In genomic region chr16:64524051-64524645, GRCm38 (mm10) we compare ENCODE assay signal across 21 mouse cellular contexts.
A peak's percentile ranks its signal among the peaks of the same experiment; 100 is the strongest.
DNase-seq lines count a peak whose midpoint lies in the region; ATAC-seq and TF ChIP-seq lines count a peak whose summit lies in the region.
"Had no signal": no experiment of that assay in that cellular context is flagged by ENCODE, and none has a peak within 500 bp of the region (broad histone marks: within the 10 kb centered on the region; RNA-seq: fewer than 3 reads in every experiment).

No protein-coding gene starts in this region.

- TF ChIP-seq POLR2A in cerebellum, adult 2 months (IDR thresholded peaks at IDR 0.05; ENCODE audit: borderline replicate concordance, insufficient read depth, low read length), result no peak

- no peak overlapping the region for H3K9ac ChIP-seq in forebrain, embryonic 14.5 days (ENCODE audit: low read length)
- no peak overlapping the region for H3K9ac ChIP-seq in forebrain, embryonic 13.5 days
- H3K9ac ChIP-seq in hindbrain, embryonic 13.5 days, result no peak overlapping the region
- no peak overlapping the region for H3K9ac ChIP-seq in neural tube, embryonic 13.5 days
- H3K9ac ChIP-seq: embryonic facial prominence, embryonic 12.5 days; heart, embryonic 12.5 days; limb, embryonic 12.5 days; liver, embryonic 13.5 days had no signal

- H3K27me3 ChIP-seq in forebrain, embryonic 14.5 days (replicated peaks; ENCODE audit: control insufficient read depth, insufficient read depth, low read length), result no peaks in the 10 kb centered on the region
- H3K27me3 ChIP-seq in forebrain, embryonic 13.5 days, result no peaks in the 10 kb centered on the region
- H3K27me3 ChIP-seq in hindbrain, embryonic 13.5 days, result no peaks in the 10 kb centered on the region
- no peaks in the 10 kb centered on the region for H3K27me3 ChIP-seq in neural tube, embryonic 13.5 days
- H3K27me3 ChIP-seq in cerebellum, adult 2 months (ENCODE audit: control insufficient read depth, insufficient read depth, low read length), result no peaks in the 10 kb centered on the region
- H3K27me3 ChIP-seq: embryonic facial prominence, embryonic 12.5 days; heart, embryonic 12.5 days; limb, embryonic 12.5 days; liver, embryonic 13.5 days had no signal

- H3K36me3 ChIP-seq in forebrain, embryonic 14.5 days (ENCODE audit: control insufficient read depth, insufficient read depth, low read length), result no peaks in the 10 kb centered on the region
- H3K36me3 ChIP-seq in forebrain, embryonic 13.5 days (ENCODE audit: poor library complexity, severe bottlenecking), result no peaks in the 10 kb centered on the region
- H3K36me3 ChIP-seq in hindbrain, embryonic 13.5 days, result no peaks in the 10 kb centered on the region
- no peaks in the 10 kb centered on the region for H3K36me3 ChIP-seq in neural tube, embryonic 13.5 days
- H3K36me3 ChIP-seq: embryonic facial prominence, embryonic 12.5 days; heart, embryonic 12.5 days; limb, embryonic 12.5 days; liver, embryonic 13.5 days had no signal

- 52% methylated on average over 5 of the region's 5 CpGs for WGBS in forebrain, embryonic 14.5 days
- 51% methylated on average over 5 of the region's 5 CpGs for WGBS in forebrain, embryonic 13.5 days
- 32% methylated on average over 5 of the region's 5 CpGs for WGBS in hindbrain, embryonic 13.5 days
- WGBS in neural tube, embryonic 13.5 days, result 30% methylated on average over 5 of the region's 5 CpGs
- 34% methylated on average over 5 of the region's 5 CpGs for WGBS in cerebellum, adult 2 months

- no peaks in the 10 kb centered on the region for H3K9me3 ChIP-seq in forebrain, embryonic 14.5 days (replicated peaks; ENCODE audit: control insufficient read depth, low read length)
- no peaks in the 10 kb centered on the region for H3K9me3 ChIP-seq in forebrain, embryonic 13.5 days (replicated peaks)
- H3K9me3 ChIP-seq in hindbrain, embryonic 13.5 days, result no peaks in the 10 kb centered on the region
- no peaks in the 10 kb centered on the region for H3K9me3 ChIP-seq in neural tube, embryonic 13.5 days
- H3K9me3 ChIP-seq: embryonic facial prominence, embryonic 12.5 days; heart, embryonic 12.5 days; limb, embryonic 12.5 days; liver, embryonic 13.5 days had no signal

- no peaks in the 10 kb centered on the region for H3K4me1 ChIP-seq in forebrain, embryonic 14.5 days (ENCODE audit: control insufficient read depth, insufficient read depth, low read length)
- no peaks in the 10 kb centered on the region for H3K4me1 ChIP-seq in forebrain, embryonic 13.5 days
- H3K4me1 ChIP-seq in hindbrain, embryonic 13.5 days (replicated peaks), result 0 out of 2 replicates have a peak, but pooled peaks cover 2% of the 10 kb centered on the region
- peaks cover 8% of the 10 kb centered on the region for H3K4me1 ChIP-seq in neural tube, embryonic 13.5 days (replicated peaks)
- no peaks in the 10 kb centered on the region for H3K4me1 ChIP-seq in cerebellum, adult 2 months (ENCODE audit: control insufficient read depth, insufficient read depth, low read length)
- H3K4me1 ChIP-seq: embryonic facial prominence, embryonic 12.5 days; heart, embryonic 12.5 days; limb, embryonic 12.5 days; liver, embryonic 13.5 days had no signal

- no peak overlapping the region for H3K4me3 ChIP-seq in forebrain, embryonic 14.5 days (ENCODE audit: low read depth, low read length)
- no peak overlapping the region for H3K4me3 ChIP-seq in forebrain, embryonic 13.5 days
- H3K4me3 ChIP-seq in hindbrain, embryonic 13.5 days, result no peak overlapping the region
- no peak overlapping the region for H3K4me3 ChIP-seq in neural tube, embryonic 13.5 days
- H3K4me3 ChIP-seq in cerebellum, adult 2 months (replicated peaks; ENCODE audit: insufficient read depth, low read depth, low read length), result no peak overlapping the region
- H3K4me3 ChIP-seq: embryonic facial prominence, embryonic 12.5 days; heart, embryonic 12.5 days; limb, embryonic 12.5 days; liver, embryonic 13.5 days; myocyte had no signal

- no peak for ATAC-seq in forebrain, embryonic 14.5 days
- ATAC-seq in forebrain, embryonic 13.5 days, result no peak
- peak; percentile 87 for ATAC-seq in hindbrain, embryonic 13.5 days (ENCODE audit: low FRiP score)
- peak; percentile 96 for ATAC-seq in neural tube, embryonic 13.5 days (ENCODE audit: low read depth)
- ATAC-seq: activated CD4-positive, CD25-positive, alpha-beta regulatory T cell, adult 4 months; intestine, postnatal 0 days; Patski had no signal

- no peak for TF ChIP-seq CTCF in cerebellum, adult 2 months (IDR thresholded peaks at IDR 0.05; ENCODE audit: borderline replicate concordance, insufficient read depth, low read depth, low read length)

- no peak overlapping the region for H3K27ac ChIP-seq in forebrain, embryonic 14.5 days (ENCODE audit: low read depth, low read length)
- H3K27ac ChIP-seq in forebrain, embryonic 13.5 days, result no peak overlapping the region
- H3K27ac ChIP-seq in hindbrain, embryonic 13.5 days, result no peak overlapping the region
- 0 out of 2 replicates have a peak overlapping the region, but pooled peaks have one; percentile 28 for H3K27ac ChIP-seq in neural tube, embryonic 13.5 days (replicated peaks)
- no peak overlapping the region for H3K27ac ChIP-seq in cerebellum, adult 2 months (ENCODE audit: insufficient read depth, low read length)
- H3K27ac ChIP-seq: embryonic facial prominence, embryonic 12.5 days; kidney, postnatal 0 days; limb, embryonic 12.5 days; liver, embryonic 13.5 days; stomach, postnatal 0 days had no signal

- no peak overlapping the region for H3K4me2 ChIP-seq in forebrain, embryonic 14.5 days (ENCODE audit: low read length)
- no peak overlapping the region for H3K4me2 ChIP-seq in forebrain, embryonic 13.5 days
- H3K4me2 ChIP-seq in hindbrain, embryonic 13.5 days, result no peak overlapping the region
- no peak overlapping the region for H3K4me2 ChIP-seq in neural tube, embryonic 13.5 days
- H3K4me2 ChIP-seq: embryonic facial prominence, embryonic 12.5 days; heart, embryonic 12.5 days; limb, embryonic 12.5 days; liver, embryonic 13.5 days had no signal

- peak; percentile 25 for DNase-seq in forebrain, embryonic 14.5 days (ENCODE audit: low spot score)
- peak; percentile 4 for DNase-seq in mesoderm, embryonic 11.5 days (ENCODE audit: low read depth, low spot score)
- DNase-seq in ovary, adult 18-20 months (ENCODE audit: low spot score), result no peak
- no peak for DNase-seq in cerebellum, postnatal 36 days
- no peak for DNase-seq in cerebellum, adult 2 months
- DNase-seq: adrenal gland, postnatal 14 days; cerebellum, postnatal 25 days; heart, postnatal 36 days; liver, embryonic 13.5 days had no signal

Comparison
In these comparisons a context has a peak if more than half of its experiments do, and no peak if none do; other contexts are left out.
1. ATAC-seq: peak in hindbrain, embryonic 13.5 days (single experiment) and neural tube, embryonic 13.5 days (single experiment); none in forebrain, embryonic 14.5 days (single experiment) and forebrain, embryonic 13.5 days (single experiment).
2. DNase-seq: peak in forebrain, embryonic 14.5 days (single experiment) and mesoderm, embryonic 11.5 days (single experiment); none in ovary, adult 18-20 months (single experiment), cerebellum, postnatal 36 days (0 of 2) and cerebellum, adult 2 months (0 of 2).